Mouse (Mus musculus) ES-Bruce4 (cell line): ENCODE results near the gene Gm42715.

Source experiments
- CTCF ChIP-seq: IDR thresholded peaks from one replicate; pipeline ENCODE4 v1.8.1; 2011; ENCODE audit warnings: low read depth, low read length
- EP300 ChIP-seq: IDR thresholded peaks from 2 replicates; pipeline ENCODE4 v1.6.1; 2011; ENCODE audit warnings: low read depth, low read length; ENCODE audit not compliant: insufficient read depth

- TF ChIP-seq CTCF (no peak), EP300 (no peak)
Measured at GRCm38 (mm10) chr7:127596747-127597146, 77.4 kb downstream of the Gm42715 start.
